Mouse (Mus musculus): ENCODE results near the gene Kcnd3. TPM values are rescaled to one million over a fixed set of nuclear protein-coding genes. Genes with fewer than 3 reads are reported as not detected.

Kcnd3 gene
- polyA plus RNA-seq, 1 experiment = not detected

DNA sequence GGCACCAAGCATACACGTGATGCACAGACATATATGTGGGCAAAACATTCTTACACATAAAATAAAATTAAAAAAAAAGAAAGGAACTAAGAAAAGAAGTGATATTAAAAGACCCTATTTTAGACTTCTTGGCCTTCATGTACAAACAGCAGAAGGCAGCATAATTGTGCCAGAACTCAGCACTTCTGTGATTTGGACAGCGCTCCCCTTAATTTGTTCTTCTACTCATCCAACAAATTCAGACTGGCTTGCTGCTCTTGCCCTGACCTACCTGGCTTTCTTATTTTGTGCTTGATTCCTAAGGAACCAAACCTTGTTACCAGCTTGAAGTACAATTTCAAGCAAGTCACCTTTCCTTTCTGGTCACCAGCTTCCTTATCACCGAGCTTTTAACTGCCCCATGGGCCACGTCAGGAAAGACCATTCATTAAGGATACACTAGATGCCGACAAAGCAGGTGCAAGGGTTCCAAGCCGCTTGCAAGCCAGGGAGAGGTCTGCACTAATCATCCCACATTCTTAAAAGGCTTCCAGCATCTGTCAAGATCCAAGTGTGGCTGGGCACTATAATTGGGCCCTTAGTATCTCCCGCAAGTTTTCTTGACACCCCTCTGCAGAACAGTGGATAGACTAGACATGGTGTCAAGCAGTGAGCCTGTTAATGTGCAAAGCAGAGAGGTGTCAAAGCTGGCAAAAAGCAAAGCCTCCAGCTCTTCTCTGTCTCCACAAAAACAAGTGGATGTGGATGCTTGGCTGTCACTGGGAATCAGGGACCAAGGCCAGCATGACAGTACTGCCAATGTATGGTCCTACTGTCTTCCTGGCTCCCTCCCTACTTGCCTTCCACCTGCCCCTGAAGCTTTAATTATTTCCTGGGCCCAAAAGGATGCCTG is 159.6 kb downstream of the Kcnd3 start:
- no peaks in the 10 kb centered on the region for H3K9me3 ChIP-seq (ENCODE audit: control insufficient read depth, low read length)
- no peaks in the 10 kb centered on the region for H3K4me1 ChIP-seq (ENCODE audit: control insufficient read depth)
- no peaks in the 10 kb centered on the region for H3K27me3 ChIP-seq (ENCODE audit: control insufficient read depth)
- no peak overlapping the region for H3K4me3 ChIP-seq (replicated peaks)
- H3K36me3 ChIP-seq (ENCODE audit: control insufficient read depth) = no peaks in the 10 kb centered on the region
- no peak for TF ChIP-seq TAL1 (IDR thresholded peaks at IDR 0.05; ENCODE audit: low read length)
- TF ChIP-seq GATA1 (IDR thresholded peaks at IDR 0.05; ENCODE audit: low read length) = no peak

- no peaks in the 10 kb centered on the region for H3K9me3 ChIP-seq (ENCODE audit: control insufficient read depth, low read length)
- no peaks in the 10 kb centered on the region for H3K4me1 ChIP-seq (ENCODE audit: control insufficient read depth)
- no peaks in the 10 kb centered on the region for H3K36me3 ChIP-seq (ENCODE audit: control insufficient read depth)
- H3K4me3 ChIP-seq (replicated peaks) = no peak overlapping the region
- H3K27me3 ChIP-seq (ENCODE audit: control insufficient read depth) = no peaks in the 10 kb centered on the region
- TF ChIP-seq TAL1 (IDR thresholded peaks at IDR 0.05; ENCODE audit: low read length) (no peak), GATA1 (IDR thresholded peaks at IDR 0.05; ENCODE audit: low read length) (no peak)
These were observed 160.3 kb downstream of the Kcnd3 start for GRCm38 (mm10) chr3:105612423-105612814.

DNA sequence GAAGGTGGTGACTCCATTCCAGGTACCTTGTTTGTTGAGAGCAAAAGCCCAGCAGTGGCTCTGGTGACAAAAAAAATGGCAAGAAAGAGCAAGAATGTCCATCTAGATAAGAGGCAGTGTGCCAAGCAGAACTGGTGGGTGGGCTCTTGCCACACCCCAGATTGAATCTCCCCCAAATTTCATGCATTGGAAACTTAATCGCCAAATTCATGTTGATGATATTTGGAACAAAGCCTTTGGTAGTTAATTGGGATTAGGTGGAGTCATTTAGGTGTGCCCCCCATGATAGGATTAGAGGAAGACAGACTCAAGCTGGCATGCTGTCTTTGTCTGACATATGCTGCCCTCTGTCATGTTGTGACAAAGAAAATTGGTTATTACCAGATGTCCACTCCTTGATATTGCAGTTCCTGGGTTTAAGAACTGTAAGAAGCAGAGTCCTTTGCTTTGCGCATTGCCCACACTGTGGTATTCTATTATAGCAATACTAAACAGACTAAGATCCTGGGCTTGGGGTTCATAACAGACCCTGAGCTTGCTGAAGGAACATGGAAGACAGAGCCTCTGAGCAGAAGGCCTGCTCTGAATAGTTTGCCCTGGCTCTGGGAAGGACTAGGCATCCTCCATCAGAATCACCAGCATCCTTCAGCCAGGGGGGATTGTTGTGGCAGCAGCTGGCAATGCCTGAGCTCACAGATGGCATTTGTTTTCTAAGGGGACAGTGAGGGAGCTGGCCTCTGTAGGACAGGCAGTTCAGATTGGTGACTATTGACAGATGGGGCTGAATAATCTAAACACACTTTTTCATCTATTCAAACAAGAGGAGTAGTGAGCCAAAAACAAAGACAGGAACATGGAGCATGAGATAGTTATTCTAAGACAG is 165.0 kb downstream of the Kcnd3 start:
- H3K4me3 ChIP-seq (replicated peaks) = no peak overlapping the region
- H3K27me3 ChIP-seq (ENCODE audit: control insufficient read depth) = no peaks in the 10 kb centered on the region
- H3K4me1 ChIP-seq (ENCODE audit: control insufficient read depth) = no peaks in the 10 kb centered on the region
- H3K9me3 ChIP-seq (ENCODE audit: control insufficient read depth, low read length) = no peaks in the 10 kb centered on the region
- no peak for TF ChIP-seq TAL1 (IDR thresholded peaks at IDR 0.05; ENCODE audit: low read length)
- no peak for TF ChIP-seq GATA1 (IDR thresholded peaks at IDR 0.05; ENCODE audit: low read length)
- H3K36me3 ChIP-seq (ENCODE audit: control insufficient read depth) = no peaks in the 10 kb centered on the region

- Histone ChIP-seq H3K9me3 (ENCODE audit: control insufficient read depth, low read length) (no peaks in the 10 kb centered on the region), H3K4me1 (ENCODE audit: control insufficient read depth) (no peaks in the 10 kb centered on the region), H3K4me3 (replicated peaks) (no peak overlapping the region), H3K36me3 (ENCODE audit: control insufficient read depth) (no peaks in the 10 kb centered on the region), H3K27me3 (ENCODE audit: control insufficient read depth) (no peaks in the 10 kb centered on the region)
- TF ChIP-seq GATA1 (IDR thresholded peaks at IDR 0.05; ENCODE audit: low read length) = no peak
- no peak for TF ChIP-seq TAL1 (IDR thresholded peaks at IDR 0.05; ENCODE audit: low read length)
These were observed 169.0 kb downstream of the Kcnd3 start for GRCm38 (mm10) chr3:105621154-105621553.

DNA sequence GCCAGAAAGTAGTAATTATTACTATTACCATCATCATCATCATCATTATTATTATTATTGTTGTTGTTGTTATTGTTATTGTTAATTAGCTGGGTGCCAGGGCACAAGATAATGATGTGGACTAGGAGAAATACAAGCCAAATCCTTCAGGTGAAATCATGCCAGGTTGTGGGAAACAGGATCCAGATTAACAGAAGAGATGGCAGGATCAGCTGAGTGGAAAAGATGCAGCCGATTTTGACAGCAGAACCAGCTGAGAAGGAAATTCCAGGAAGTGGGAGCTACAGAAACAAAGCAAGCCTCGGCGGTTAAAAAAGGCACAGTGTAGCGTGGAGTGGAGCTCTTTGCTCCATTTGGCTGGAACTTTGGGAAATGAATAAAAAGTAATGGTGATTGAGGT is 171.0 kb downstream of the Kcnd3 start:
- no peaks in the 10 kb centered on the region for H3K27me3 ChIP-seq (ENCODE audit: control insufficient read depth)
- H3K9me3 ChIP-seq (ENCODE audit: control insufficient read depth, low read length) = no peaks in the 10 kb centered on the region
- H3K4me1 ChIP-seq (ENCODE audit: control insufficient read depth) = no peaks in the 10 kb centered on the region
- H3K36me3 ChIP-seq (ENCODE audit: control insufficient read depth) = no peaks in the 10 kb centered on the region
- TF ChIP-seq TAL1 (IDR thresholded peaks at IDR 0.05; ENCODE audit: low read length) = no peak
- TF ChIP-seq GATA1 (IDR thresholded peaks at IDR 0.05; ENCODE audit: low read length) = no peak
- H3K4me3 ChIP-seq (replicated peaks) = no peak overlapping the region

DNA sequence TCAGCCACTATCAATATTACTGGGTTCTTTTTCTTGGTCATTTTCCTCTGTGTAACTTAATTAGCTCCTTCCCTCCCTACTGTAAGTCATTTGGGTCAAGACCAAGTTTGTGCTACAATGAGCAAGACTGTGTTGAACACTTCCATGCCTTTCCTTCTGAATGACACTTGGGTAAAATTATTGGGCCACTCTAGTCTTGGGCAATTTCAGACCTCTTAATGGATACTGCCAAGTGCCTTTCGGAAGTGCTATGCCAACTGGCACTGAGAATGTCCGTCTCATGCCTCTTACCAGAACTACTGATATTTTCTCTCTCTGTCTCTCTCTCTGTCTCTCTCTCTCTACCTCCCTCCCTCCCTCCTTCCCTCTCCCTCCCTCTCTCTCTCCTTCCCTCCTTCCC is 173.8 kb downstream of the Kcnd3 start:
- TF ChIP-seq TAL1 (IDR thresholded peaks at IDR 0.05; ENCODE audit: low read length) (no peak), GATA1 (IDR thresholded peaks at IDR 0.05; ENCODE audit: low read length) (no peak)
- H3K4me1 ChIP-seq (ENCODE audit: control insufficient read depth) = no peaks in the 10 kb centered on the region
- no peak overlapping the region for H3K4me3 ChIP-seq (replicated peaks)
- H3K27me3 ChIP-seq (ENCODE audit: control insufficient read depth) = no peaks in the 10 kb centered on the region
- no peaks in the 10 kb centered on the region for H3K9me3 ChIP-seq (ENCODE audit: control insufficient read depth, low read length)
- no peaks in the 10 kb centered on the region for H3K36me3 ChIP-seq (ENCODE audit: control insufficient read depth)

- Histone ChIP-seq H3K27me3 (ENCODE audit: control insufficient read depth) (no peaks in the 10 kb centered on the region), H3K4me1 (ENCODE audit: control insufficient read depth) (no peaks in the 10 kb centered on the region), H3K36me3 (ENCODE audit: control insufficient read depth) (no peaks in the 10 kb centered on the region), H3K9me3 (ENCODE audit: control insufficient read depth, low read length) (no peaks in the 10 kb centered on the region), H3K4me3 (replicated peaks) (no peak overlapping the region)
- TF ChIP-seq GATA1 (IDR thresholded peaks at IDR 0.05; ENCODE audit: low read length) = no peak
- no peak for TF ChIP-seq TAL1 (IDR thresholded peaks at IDR 0.05; ENCODE audit: low read length)
These were observed 175.1 kb downstream of the Kcnd3 start for GRCm38 (mm10) chr3:105627258-105627657.

- 0 out of 2 replicates have a peak, but pooled peaks cover 3% of the 10 kb centered on the region for H3K27me3 ChIP-seq (ENCODE audit: control insufficient read depth)
- no peak for TF ChIP-seq GATA1 (IDR thresholded peaks at IDR 0.05; ENCODE audit: low read length)
- TF ChIP-seq TAL1 (IDR thresholded peaks at IDR 0.05; ENCODE audit: low read length) = no peak
These were observed 180.2 kb downstream of the Kcnd3 start for GRCm38 (mm10) chr3:105632296-105632695.

GRCm38 (mm10) chr3:105633021-105633420 is 180.9 kb downstream of the Kcnd3 start:
- TF ChIP-seq GATA1 (IDR thresholded peaks at IDR 0.05; ENCODE audit: low read length) (no peak), TAL1 (IDR thresholded peaks at IDR 0.05; ENCODE audit: low read length) (no peak)
- Histone ChIP-seq H3K4me3 (replicated peaks) (no peak overlapping the region), H3K4me1 (ENCODE audit: control insufficient read depth) (no peaks in the 10 kb centered on the region)

More at GRCm38 (mm10) chr3:105632296-105632695, 180.2 kb downstream of the Kcnd3 start:
- Histone ChIP-seq H3K36me3 (ENCODE audit: control insufficient read depth) (no peaks in the 10 kb centered on the region), H3K4me3 (replicated peaks) (no peak overlapping the region), H3K9me3 (ENCODE audit: control insufficient read depth, low read length) (no peaks in the 10 kb centered on the region), H3K4me1 (ENCODE audit: control insufficient read depth) (no peaks in the 10 kb centered on the region)

More at GRCm38 (mm10) chr3:105633021-105633420, 180.9 kb downstream of the Kcnd3 start:
- Histone ChIP-seq H3K9me3 (ENCODE audit: control insufficient read depth, low read length) (no peaks in the 10 kb centered on the region), H3K27me3 (ENCODE audit: control insufficient read depth) (0 out of 2 replicates have a peak, but pooled peaks cover 3% of the 10 kb centered on the region), H3K36me3 (ENCODE audit: control insufficient read depth) (no peaks in the 10 kb centered on the region)

Data from erythroblast, embryonic 14.5 days (primary cell).